Mouse (Mus musculus) limb, embryonic 10.5 days (tissue): ENCODE results near the gene Ncam1. TPM values are rescaled to one million over a fixed set of nuclear protein-coding genes. Genes with fewer than 3 reads are reported as not detected.
A peak's percentile ranks its signal among the peaks of the same experiment; 100 is the strongest.

Experiments
- DNase-seq: peaks from one replicate; pipeline ENCODE4 v3.0.0-alpha.2; 2017; ENCODE audit warnings: low spot score
- H3K27ac ChIP-seq: fragments of 300-500 bp; sonication (generic); 2 replicates; pipeline ENCODE4 v1.5.1; 2016; ENCODE audit warnings: mild to moderate bottlenecking
- H3K27me3 ChIP-seq: fragments of 300-500 bp; sonication (generic); 2 replicates; pipeline ENCODE4 v1.6.1; 2016; ENCODE audit warnings: low read depth, mild to moderate bottlenecking; ENCODE audit not compliant: poor library complexity, severe bottlenecking
- H3K36me3 ChIP-seq: fragments of 300-500 bp; sonication (generic); 2 replicates; pipeline ENCODE4 v1.6.1; 2016; ENCODE audit warnings: mild to moderate bottlenecking, moderate library complexity
- H3K4me1 ChIP-seq: fragments of 300-500 bp; sonication (generic); 2 replicates; pipeline ENCODE4 v1.6.1; 2016
- H3K4me3 ChIP-seq: fragments of 300-500 bp; sonication (generic); 2 replicates; pipeline ENCODE4 v1.5.1; 2016; ENCODE audit warnings: mild to moderate bottlenecking, moderate library complexity
- H3K9me3 ChIP-seq: fragments of 300-500 bp; sonication (generic); replicated peaks from 2 replicates; pipeline ENCODE4 v1.6.1; 2016; ENCODE audit warnings: mild to moderate bottlenecking
- WGBS: fragments of 180-500 bp; shearing (Covaris S2); methylation state at CpG from one replicate; pipeline ENCODE4 v1.1.7; 2016; 5-methylcytosine and 5-hydroxymethylcytosine counted together
- polyA plus RNA-seq: library from polyadenylated mRNA; unstranded; fragments of >200 nt; fragmentation: Nextera tagmentation; extraction: Ambion mirVana; gene quantifications from 2 replicates; pipeline ENCODE4 v1.2.1, GENCODE M21; 2016

Ncam1 gene
- polyA plus RNA-seq, 1 experiment from 2014 or later, result 27.9 TPM

DNA sequence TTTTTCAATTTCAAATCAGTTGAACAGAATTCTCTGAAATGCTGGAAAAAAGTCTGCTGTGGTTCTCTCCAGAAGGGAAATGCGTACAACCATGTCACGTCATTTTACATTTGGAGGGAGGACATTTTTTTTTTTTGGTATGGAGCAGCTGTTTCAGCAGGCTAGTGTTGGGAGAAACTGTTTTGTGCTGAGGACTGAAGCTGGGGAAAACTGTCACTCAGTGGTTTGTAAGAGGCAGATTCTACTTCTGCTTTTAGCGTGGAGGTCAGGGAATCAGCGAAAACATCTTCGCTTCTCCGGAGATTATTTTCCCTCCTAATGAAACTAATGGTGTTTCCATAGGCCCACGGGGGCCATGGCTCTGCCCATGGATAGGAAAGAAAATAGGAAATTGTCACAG lies 103.4 kb downstream of the Ncam1 start:
- Histone ChIP-seq H3K36me3 (no peaks in the 10 kb centered on the region), H3K9me3 (no peaks in the 10 kb centered on the region), H3K27me3 (no peaks in the 10 kb centered on the region), H3K4me1 (no peaks in the 10 kb centered on the region), H3K4me3 (no peak overlapping the region), H3K27ac (no peak overlapping the region)
- WGBS, result 94% methylated on average over 7 of the region's 7 CpGs
- no peak for DNase-seq

DNA sequence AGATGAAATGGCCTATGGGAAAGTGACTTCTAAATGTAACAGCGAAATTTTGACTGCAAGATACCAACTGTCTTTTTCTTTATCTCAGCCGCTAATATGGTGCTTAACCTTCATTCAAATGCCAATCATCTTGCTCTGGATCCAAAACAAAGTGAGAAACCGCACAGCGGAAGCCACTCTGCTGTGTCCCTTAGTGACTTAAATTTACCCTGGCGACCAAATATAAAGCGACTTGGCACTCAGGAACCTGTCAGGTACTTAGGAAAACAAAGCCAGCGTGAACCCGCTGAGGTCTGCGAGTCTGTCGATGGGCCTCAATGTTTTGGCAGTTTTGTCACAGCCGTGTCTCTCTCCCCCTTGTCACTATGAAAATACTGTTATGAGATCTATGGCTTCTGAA lies 105.9 kb downstream of the Ncam1 start:
- no peaks in the 10 kb centered on the region for H3K27me3 ChIP-seq
- 91% methylated on average over 11 of the region's 11 CpGs for WGBS
- no peaks in the 10 kb centered on the region for H3K36me3 ChIP-seq
- DNase-seq, result no peak
- H3K9me3 ChIP-seq, result no peaks in the 10 kb centered on the region
- no peak overlapping the region for H3K4me3 ChIP-seq
- no peaks in the 10 kb centered on the region for H3K4me1 ChIP-seq
- no peak overlapping the region for H3K27ac ChIP-seq

DNA sequence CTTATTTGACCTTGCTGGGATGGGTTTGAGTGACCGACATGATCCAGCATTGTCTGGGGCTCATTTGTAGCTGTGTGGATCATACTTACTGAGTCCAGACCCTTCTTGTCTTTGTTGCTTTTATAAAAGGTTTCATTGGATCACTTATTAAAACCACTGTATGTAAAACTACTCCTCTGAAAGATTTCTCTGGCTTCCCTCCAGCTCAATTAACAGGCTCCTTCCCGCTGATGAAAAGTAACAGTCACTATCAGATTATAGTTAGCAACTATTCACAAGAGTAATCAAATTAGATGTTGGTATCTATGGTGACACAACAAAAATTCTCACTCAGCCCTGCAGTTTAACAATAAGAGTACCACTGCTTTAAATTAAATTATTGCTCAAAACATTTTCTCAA lies 107.4 kb downstream of the Ncam1 start:
- no peak for DNase-seq
- no peaks in the 10 kb centered on the region for H3K4me1 ChIP-seq
- 93% methylated on average over 2 of the region's 2 CpGs for WGBS
- H3K4me3 ChIP-seq, result no peak overlapping the region
- H3K36me3 ChIP-seq, result no peaks in the 10 kb centered on the region
- H3K27ac ChIP-seq, result no peak overlapping the region
- no peaks in the 10 kb centered on the region for H3K27me3 ChIP-seq
- no peaks in the 10 kb centered on the region for H3K9me3 ChIP-seq

DNA sequence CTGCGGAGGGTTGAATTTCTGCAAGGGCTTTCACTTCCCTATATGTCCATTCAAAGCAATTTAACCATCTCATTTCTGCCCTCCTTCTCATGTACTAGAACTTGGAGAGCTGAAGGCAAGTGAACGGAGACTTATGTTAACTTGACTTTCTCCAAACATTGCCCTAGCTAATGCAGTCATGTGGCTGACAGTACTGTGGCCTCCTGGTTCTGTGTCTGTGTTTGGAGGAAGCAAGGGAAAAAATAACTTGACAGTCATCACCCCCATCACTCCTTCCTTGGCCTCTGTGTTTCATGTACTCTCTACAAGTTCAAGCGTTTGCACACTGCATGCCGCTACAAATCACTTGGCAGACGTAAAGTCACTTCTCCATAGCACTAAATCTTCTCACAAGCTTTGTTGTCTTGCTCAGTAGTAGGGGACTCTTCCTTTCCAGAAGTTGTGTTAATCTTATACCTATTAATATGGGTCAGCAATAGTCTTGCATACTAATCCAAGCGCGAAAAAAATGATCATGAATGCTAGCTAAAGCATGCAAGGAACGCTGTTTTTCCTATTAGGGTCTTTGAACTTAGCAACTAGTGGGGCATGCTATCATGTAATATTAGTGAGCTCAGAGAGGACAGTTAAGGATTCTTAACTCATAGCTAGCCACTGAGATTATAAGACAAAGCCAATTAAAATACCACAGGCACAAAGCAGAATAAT lies 115.0 kb downstream of the Ncam1 start:
- H3K4me1 ChIP-seq, result peaks cover 39% of the 10 kb centered on the region
- WGBS, result 89% methylated on average over 8 of the region's 8 CpGs
- no peaks in the 10 kb centered on the region for H3K27me3 ChIP-seq
- H3K27ac ChIP-seq, result no peak overlapping the region
- DNase-seq, result no peak
- no peaks in the 10 kb centered on the region for H3K36me3 ChIP-seq
- H3K9me3 ChIP-seq, result no peaks in the 10 kb centered on the region
- no peak overlapping the region for H3K4me3 ChIP-seq

DNA sequence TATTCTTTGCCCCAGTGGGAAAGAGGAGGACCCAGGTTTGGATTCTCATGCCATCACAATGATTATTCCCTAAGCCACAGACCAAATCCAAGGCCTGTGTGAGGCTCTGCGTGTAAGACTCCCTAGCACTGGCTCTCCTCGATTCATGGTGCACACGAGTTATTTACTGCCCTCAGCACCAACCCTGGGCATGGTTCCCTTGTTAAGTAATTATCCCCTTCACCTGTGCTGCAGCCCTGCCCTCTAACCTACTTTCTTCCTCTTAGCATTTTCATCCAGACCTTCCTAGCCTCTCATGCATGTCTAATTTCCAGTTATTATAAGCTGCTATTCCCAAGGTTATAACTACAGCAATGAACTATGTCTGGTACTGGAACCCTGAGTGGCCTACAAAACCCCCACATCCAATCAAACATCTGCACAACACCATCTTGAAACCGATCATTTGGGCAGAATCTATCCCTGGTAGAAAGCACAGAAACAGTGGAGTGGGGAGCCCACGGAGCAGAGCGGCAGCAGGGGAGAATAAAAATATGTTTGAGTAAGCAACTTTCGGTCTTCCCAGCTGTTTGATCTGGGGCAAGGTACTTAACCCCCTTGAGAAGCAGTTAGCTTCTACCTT lies 116.8 kb downstream of the Ncam1 start:
- H3K4me1 ChIP-seq, result peaks cover 41% of the 10 kb centered on the region
- WGBS, result 84% methylated on average over 7 of the region's 7 CpGs

DNA sequence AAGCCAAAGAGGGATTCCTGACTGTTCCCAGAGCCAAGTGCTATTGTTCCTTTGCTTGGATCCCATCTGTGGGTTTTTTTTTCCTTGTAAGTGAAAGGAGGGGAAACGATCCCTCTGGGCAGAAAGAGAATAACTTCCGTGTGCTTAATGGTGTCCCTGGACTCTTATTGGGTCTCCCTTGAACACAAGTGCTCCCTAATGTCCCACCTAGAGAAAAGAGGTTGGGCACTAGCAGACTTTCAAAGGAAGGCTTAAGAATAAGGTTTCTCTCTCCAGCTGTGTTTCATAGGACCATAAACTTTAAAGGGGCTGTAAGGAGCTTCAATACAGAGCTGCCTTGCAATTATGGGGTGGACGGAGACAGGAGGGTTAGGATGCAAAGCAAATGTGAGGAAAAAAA lies 119.5 kb downstream of the Ncam1 start:
- Histone ChIP-seq H3K36me3 (no peaks in the 10 kb centered on the region), H3K9me3 (no peaks in the 10 kb centered on the region), H3K4me3 (no peak overlapping the region), H3K27me3 (no peaks in the 10 kb centered on the region), H3K4me1 (peaks cover 55% of the 10 kb centered on the region), H3K27ac (peak overlapping the region; percentile 17; the same call in 1 of the 2 replicates)
- no peak for DNase-seq
- 28% methylated on average over 3 of the region's 3 CpGs for WGBS

More for the DNA sequence above, 116.8 kb downstream of the Ncam1 start:
- no peak overlapping the region for H3K4me3 ChIP-seq
- no peaks in the 10 kb centered on the region for H3K9me3 ChIP-seq
- no peak for DNase-seq
- no peaks in the 10 kb centered on the region for H3K36me3 ChIP-seq
- H3K27me3 ChIP-seq, result no peaks in the 10 kb centered on the region
- H3K27ac ChIP-seq, result peak overlapping the region; percentile 26; the same call in 1 of the 2 replicates

DNA sequence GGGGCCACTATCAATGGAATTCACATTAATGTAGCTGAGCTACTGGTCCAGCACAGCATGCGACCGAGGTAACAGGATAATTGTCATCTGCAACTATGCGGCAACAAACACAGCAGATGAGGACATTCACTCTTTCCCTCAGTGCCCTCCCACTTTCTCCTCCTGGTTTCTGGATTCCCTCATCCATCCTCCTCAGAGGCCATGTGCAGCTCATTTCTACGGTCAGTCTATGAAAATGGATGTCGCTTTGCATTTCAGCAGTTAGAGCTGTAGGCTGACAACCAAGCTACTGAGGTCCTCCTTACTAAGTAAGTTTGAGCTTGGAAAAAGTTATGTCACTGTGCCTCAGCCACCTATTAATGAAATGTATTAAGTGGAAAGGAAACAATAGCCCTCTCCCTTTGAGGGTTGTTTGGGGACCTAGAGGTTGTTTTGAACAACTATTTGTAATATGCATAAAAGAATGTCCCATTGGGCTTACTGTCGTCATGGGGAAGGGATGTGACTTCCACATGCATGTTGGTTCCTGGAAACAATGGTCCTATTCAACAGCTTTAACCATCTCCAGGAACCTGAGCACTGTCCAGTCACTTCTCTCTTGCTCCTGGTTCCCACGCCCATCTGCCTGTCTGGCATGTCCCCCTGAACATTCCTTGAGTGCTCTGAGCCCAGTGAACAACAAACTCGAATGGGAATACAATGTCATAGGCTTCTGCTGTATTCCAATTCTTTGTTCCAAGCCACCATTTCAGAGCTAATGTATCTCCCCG lies 122.8 kb downstream of the Ncam1 start:
- Histone ChIP-seq H3K4me1 (peaks cover 59% of the 10 kb centered on the region), H3K36me3 (no peaks in the 10 kb centered on the region), H3K27me3 (no peaks in the 10 kb centered on the region), H3K9me3 (no peaks in the 10 kb centered on the region), H3K4me3 (no peak overlapping the region), H3K27ac (peak overlapping the region; percentile 51)
- WGBS, result 79% methylated on average over 9 of the region's 9 CpGs
- DNase-seq, result no peak

DNA sequence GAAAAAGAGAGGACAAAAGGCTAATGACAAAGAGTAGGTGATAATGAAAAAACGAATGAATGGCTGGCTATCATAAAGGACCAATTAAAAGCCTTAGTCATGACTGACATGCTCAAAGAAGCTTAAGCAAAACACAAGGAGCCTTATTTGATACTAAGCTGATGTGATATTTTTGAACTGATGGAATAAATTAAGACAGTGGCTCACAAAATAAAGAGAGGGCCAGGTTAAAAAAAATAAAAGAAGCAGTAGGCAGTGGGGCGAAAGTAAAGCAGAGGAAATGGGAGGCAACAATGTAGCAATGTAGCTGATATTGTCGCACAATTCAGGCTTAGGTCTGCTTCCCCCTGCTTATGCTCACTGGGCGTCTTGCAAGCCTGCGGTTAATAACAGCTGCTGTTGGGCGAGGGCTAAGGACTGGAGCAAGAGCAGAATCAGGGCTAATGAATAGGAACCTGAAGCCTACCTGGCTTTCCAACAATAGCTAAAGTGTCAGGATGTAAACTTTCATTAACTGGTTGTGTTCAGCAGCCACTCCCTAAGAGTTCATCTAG lies 126.0 kb downstream of the Ncam1 start:
- no peak for DNase-seq
- 65% methylated on average over 6 of the region's 6 CpGs for WGBS

DNA sequence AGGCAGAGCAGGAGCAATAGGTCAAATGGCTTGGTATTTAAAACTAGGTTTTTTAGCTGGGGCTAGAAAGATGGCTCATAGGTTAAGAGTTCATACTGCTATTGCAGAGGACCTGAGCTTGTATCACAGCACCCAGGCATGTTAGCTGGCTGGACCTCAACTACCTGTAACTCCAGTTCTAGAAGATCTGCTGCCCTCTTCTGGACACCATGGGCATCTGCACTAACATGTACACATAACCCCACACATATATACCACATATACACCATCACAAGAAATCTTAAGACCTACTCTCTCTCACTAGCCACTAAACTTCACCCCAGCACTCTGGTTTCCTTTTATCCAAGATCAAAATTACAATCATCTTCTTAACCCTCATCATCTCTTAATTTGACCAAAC lies 131.7 kb downstream of the Ncam1 start:
- no peak overlapping the region for H3K4me3 ChIP-seq
- no peaks in the 10 kb centered on the region for H3K9me3 ChIP-seq
- H3K4me1 ChIP-seq, result no peaks in the 10 kb centered on the region; the same call in 1 of the 2 replicates
- H3K27me3 ChIP-seq, result no peaks in the 10 kb centered on the region
- no peaks in the 10 kb centered on the region for H3K36me3 ChIP-seq
- H3K27ac ChIP-seq, result no peak overlapping the region
- no peak for DNase-seq

More for the DNA sequence above, 126.0 kb downstream of the Ncam1 start:
- H3K4me1 ChIP-seq, result peaks cover 40% of the 10 kb centered on the region
- no peaks in the 10 kb centered on the region for H3K9me3 ChIP-seq
- no peaks in the 10 kb centered on the region for H3K27me3 ChIP-seq
- H3K4me3 ChIP-seq, result no peak overlapping the region
- no peaks in the 10 kb centered on the region for H3K36me3 ChIP-seq
- H3K27ac ChIP-seq, result peak overlapping the region; percentile 23; the same call in 1 of the 2 replicates

DNA sequence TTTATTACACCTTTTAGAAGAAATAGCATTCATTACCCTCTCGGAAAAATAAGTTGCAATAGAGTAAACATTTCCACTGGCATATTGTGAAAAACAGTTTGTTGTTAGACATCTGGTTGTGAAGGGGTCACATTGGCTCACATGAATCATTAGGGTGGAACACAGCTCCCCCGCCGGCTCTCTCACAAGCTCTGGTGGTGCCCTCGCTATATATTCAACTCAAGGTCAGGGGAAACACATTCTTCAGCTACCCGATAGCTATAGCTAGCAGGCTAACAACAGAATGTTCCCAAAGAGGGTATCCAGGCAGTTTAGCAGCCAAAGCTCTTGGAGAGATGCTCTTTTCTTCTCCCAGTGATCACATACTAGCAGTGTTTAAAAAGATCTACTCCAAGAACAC lies 133.4 kb downstream of the Ncam1 start:
- no peaks in the 10 kb centered on the region for H3K27me3 ChIP-seq
- 57% methylated on average over 5 of the region's 5 CpGs for WGBS
- no peak overlapping the region for H3K27ac ChIP-seq
- H3K9me3 ChIP-seq, result no peaks in the 10 kb centered on the region
- DNase-seq, result no peak
- H3K4me3 ChIP-seq, result no peak overlapping the region
- H3K4me1 ChIP-seq, result no peaks in the 10 kb centered on the region
- H3K36me3 ChIP-seq, result no peaks in the 10 kb centered on the region

DNA sequence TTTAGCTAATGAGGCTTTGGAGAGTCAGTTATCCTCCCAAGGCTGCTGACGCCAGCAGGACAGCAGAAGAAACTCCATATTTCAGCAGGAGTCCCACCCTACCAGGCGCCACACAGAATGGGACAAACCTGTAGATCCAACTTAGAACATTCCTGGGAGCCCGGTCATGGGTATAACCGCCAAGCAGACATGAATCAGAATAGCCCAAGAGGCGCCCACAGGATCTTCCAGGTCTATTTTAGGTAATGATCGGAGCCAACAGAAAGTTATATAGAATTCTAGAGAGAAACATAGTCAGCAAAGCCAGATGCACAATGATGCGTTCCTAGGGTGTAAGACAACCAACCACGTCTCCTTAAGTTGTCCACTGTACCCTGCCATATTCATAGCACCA lies 134.8 kb downstream of the Ncam1 start:
- Histone ChIP-seq H3K4me3 (no peak overlapping the region), H3K36me3 (no peaks in the 10 kb centered on the region), H3K9me3 (no peaks in the 10 kb centered on the region), H3K4me1 (no peaks in the 10 kb centered on the region), H3K27me3 (no peaks in the 10 kb centered on the region), H3K27ac (no peak overlapping the region)
- DNase-seq, result no peak
- WGBS, result 90% methylated on average over 8 of the region's 8 CpGs

DNA sequence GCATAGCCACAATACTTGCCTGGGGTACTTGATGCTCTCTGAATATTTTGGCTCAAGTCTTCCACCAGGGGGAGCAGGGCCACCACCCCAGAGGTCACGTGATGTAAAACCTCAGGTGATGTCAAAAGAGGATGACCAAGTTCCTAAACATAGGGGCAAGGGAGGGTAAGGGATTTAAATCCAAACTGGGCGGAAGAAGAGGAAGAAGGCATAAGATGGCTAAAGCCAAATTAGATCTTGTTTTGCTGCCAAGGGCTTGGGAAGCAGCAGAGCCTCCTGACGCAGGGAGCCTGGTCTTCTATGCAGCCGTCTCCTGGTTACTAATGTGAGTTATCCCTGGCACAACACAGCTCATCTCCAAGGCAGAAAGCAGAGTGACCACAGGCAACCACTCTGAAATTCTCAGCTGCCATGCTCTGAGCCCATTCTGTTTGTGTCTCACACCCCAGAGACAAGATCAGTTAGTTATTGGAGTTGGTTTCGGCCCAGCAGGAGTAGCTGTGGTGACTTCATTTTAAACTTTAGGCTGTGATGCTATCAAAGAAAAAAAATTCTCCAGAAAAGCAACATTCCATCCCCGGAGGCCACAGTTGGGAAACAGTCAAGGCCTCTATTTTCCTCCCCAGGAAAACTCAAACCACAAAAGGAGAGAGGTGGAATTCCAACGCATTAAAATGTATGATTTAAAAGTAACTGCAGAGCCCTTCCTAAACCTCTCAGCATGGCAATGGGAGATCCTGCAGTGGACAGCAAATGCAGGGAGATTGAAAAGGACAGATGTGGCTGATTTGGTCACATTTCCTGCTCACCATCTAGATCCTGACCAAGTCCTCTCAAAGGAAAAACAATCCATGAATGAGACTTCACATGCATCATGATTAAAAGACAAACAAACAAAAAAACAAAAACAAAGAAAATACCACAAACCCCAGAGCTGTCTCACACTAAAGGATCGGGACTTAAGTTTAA lies 135.5 kb downstream of the Ncam1 start:
- Histone ChIP-seq H3K27ac (no peak overlapping the region), H3K36me3 (no peaks in the 10 kb centered on the region), H3K4me3 (no peak overlapping the region), H3K9me3 (no peaks in the 10 kb centered on the region), H3K27me3 (no peaks in the 10 kb centered on the region), H3K4me1 (0 out of 2 replicates have a peak, but pooled peaks cover 1% of the 10 kb centered on the region)
- no peak for DNase-seq
- 86% methylated on average over 8 of the region's 8 CpGs for WGBS
